Mouse (Mus musculus) intestine, postnatal 0 days (tissue): Measurements from ENCODE around the gene Pou4f2. TPM values are rescaled to one million over a fixed set of nuclear protein-coding genes. Genes with fewer than 3 reads are reported as not detected.

Source experiments
- ATAC-seq: fragments of 200-750 bp; cut with Nextera tagmentation; 2 replicates; pipeline ENCODE4 v1.8.0; 2017; ENCODE audit warnings: mild to moderate bottlenecking, moderate TSS enrichment, moderate library complexity
- H3K27ac ChIP-seq: fragments of 300-500 bp; sonication (generic); 2 replicates; pipeline ENCODE4 v1.5.1; 2014; ENCODE audit warnings: mild to moderate bottlenecking, low read depth, low read length, moderate library complexity
- H3K27me3 ChIP-seq: fragments of 300-500 bp; sonication (generic); replicated peaks from 2 replicates; pipeline ENCODE4 v1.6.1; 2014; ENCODE audit warnings: low read length, mixed read lengths; ENCODE audit not compliant: control insufficient read depth, insufficient read depth
- H3K36me3 ChIP-seq: fragments of 300-500 bp; sonication (generic); 2 replicates; pipeline ENCODE4 v1.6.1; 2014; ENCODE audit warnings: mild to moderate bottlenecking, moderate library complexity; ENCODE audit not compliant: control insufficient read depth, insufficient read depth
- H3K4me1 ChIP-seq: fragments of 300-500 bp; sonication (generic); replicated peaks from 2 replicates; pipeline ENCODE4 v1.6.1; 2014; ENCODE audit warnings: antibody characterized with exemption, low read length, mixed read lengths; ENCODE audit not compliant: control insufficient read depth, insufficient read depth
- H3K4me2 ChIP-seq: fragments of 300-500 bp; sonication (generic); replicated peaks from 2 replicates; pipeline ENCODE4 v1.6.1; 2014; ENCODE audit warnings: low read depth, mild to moderate bottlenecking, moderate library complexity
- H3K4me3 ChIP-seq: fragments of 300-500 bp; sonication (generic); 2 replicates; pipeline ENCODE4 v1.5.1; 2014; ENCODE audit warnings: low read depth, low read length
- H3K9ac ChIP-seq: fragments of 300-500 bp; sonication (generic); 2 replicates; pipeline ENCODE4 v1.6.1; 2014; ENCODE audit warnings: mild to moderate bottlenecking, low read depth, low read length
- H3K9me3 ChIP-seq: fragments of 300-500 bp; sonication (generic); 2 replicates; pipeline ENCODE4 v1.6.1; 2016; ENCODE audit warnings: mixed run types; ENCODE audit not compliant: control insufficient read depth
- CTCF ChIP-seq: sonication (generic); IDR thresholded peaks from 2 replicates; pipeline ENCODE4 v1.5.1; 2016; ENCODE audit warnings: low read depth, mild to moderate bottlenecking, control low read depth, antibody characterized with exemption, moderate library complexity
- WGBS: fragments of 180-500 bp; shearing (Covaris S2); extraction: QIAGEN DNeasy Blood & Tissue Kit; methylation state at CpG from one replicate; pipeline ENCODE4 v1.1.7; 2014; 5-methylcytosine and 5-hydroxymethylcytosine counted together
- polyA plus RNA-seq: library from polyadenylated mRNA; unstranded; fragments of >200 nt; fragmentation: Nextera tagmentation; extraction: Ambion mirVana; gene quantifications from 2 replicates; pipeline ENCODE4 v1.2.1, GENCODE M21; 2015

Gene Pou4f2
- polyA plus RNA-seq, 1 experiment from 2014 or later, result not detected

DNA sequence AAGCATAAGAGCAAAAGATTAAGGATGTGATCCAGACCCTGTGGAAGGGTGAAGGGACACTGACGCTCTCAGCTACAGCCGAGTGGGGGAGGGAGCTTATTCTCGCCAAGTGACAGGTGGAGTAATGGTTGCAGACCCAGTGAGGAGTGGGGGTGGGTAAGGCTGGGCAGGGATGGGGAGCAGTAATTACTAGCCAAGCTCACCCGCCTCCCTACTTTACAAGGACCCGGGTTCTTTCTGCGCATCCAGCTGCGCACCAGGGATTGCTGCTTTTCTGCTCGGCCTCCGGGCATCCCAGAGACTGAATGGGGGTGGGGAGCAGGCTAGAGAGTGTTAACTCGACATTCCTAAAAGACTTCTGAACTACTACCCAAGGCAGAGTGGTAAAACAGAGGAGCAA is 10.0 kb downstream of the Pou4f2 start:
- no peak for TF ChIP-seq CTCF
- no peak overlapping the region for H3K4me3 ChIP-seq
- no peak overlapping the region for H3K4me2 ChIP-seq
- no peaks in the 10 kb centered on the region for H3K36me3 ChIP-seq
- 2% methylated on average over 10 of the region's 10 CpGs for WGBS
- H3K4me1 ChIP-seq, result no peaks in the 10 kb centered on the region
- peaks cover 52% of the 10 kb centered on the region for H3K27me3 ChIP-seq
- no peak for ATAC-seq
- no peak overlapping the region for H3K9ac ChIP-seq
- H3K9me3 ChIP-seq, result no peaks in the 10 kb centered on the region
- H3K27ac ChIP-seq, result no peak overlapping the region

DNA sequence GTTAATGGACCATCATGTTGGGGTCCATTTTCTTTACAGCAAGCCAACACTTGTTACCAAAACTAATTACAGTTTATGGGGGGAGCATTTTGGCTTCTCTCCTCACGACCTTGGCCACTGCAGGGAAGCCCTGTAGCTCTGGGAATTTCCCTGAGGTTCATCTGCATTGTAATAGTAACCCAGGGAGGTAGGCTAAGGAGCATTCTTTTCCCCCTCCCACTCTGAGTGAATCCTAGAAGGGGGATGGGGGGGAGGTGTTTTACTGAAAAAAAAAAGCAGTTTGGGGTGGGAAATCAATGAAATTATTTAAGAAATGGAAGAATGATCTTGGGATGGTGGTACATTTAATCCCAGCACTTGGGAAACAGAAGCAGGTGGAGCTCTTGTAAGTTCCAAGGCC is 12.5 kb downstream of the Pou4f2 start:
- no peak overlapping the region for H3K4me2 ChIP-seq
- no peak for TF ChIP-seq CTCF
- H3K9ac ChIP-seq, result no peak overlapping the region
- H3K4me1 ChIP-seq, result no peaks in the 10 kb centered on the region
- H3K9me3 ChIP-seq, result no peaks in the 10 kb centered on the region
- no peak overlapping the region for H3K4me3 ChIP-seq
- peaks cover 52% of the 10 kb centered on the region for H3K27me3 ChIP-seq
- ATAC-seq, result no peak
- no peaks in the 10 kb centered on the region for H3K36me3 ChIP-seq
- WGBS, result 0% methylated on average over 1 of the region's 1 CpGs
- H3K27ac ChIP-seq, result no peak overlapping the region

DNA sequence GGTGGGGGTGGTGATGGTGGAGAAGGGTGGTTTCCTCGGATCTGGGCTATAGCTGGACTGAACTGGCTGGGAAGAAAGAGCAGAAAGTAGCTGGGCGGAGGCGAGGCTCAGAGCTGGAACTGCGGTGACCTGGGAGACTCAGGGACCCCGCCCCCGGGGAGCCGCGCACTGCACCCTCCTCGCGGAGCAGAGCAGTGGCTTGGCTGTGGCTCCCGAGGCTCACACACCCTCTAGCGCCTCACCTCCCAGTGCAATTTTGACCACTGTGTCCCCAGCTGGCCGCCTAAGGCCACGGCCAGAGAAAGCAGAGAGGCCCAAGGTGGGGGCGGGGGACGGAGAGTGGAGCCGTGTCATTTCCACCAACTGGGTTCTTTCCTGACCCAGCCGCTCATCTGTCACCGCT is 16.3 kb downstream of the Pou4f2 start:
- no peaks in the 10 kb centered on the region for H3K36me3 ChIP-seq
- H3K27me3 ChIP-seq, result peaks cover 28% of the 10 kb centered on the region
- no peak for ATAC-seq
- WGBS, result under 1% methylated on average over 19 of the region's 19 CpGs
- no peak overlapping the region for H3K9ac ChIP-seq
- H3K4me1 ChIP-seq, result no peaks in the 10 kb centered on the region
- no peaks in the 10 kb centered on the region for H3K9me3 ChIP-seq
- TF ChIP-seq CTCF, result peak; percentile 16; the same call in 1 of the 2 replicates
- peak overlapping the region; percentile 30 for H3K4me3 ChIP-seq
- peak overlapping the region; percentile 57 for H3K4me2 ChIP-seq
- no peak overlapping the region for H3K27ac ChIP-seq

DNA sequence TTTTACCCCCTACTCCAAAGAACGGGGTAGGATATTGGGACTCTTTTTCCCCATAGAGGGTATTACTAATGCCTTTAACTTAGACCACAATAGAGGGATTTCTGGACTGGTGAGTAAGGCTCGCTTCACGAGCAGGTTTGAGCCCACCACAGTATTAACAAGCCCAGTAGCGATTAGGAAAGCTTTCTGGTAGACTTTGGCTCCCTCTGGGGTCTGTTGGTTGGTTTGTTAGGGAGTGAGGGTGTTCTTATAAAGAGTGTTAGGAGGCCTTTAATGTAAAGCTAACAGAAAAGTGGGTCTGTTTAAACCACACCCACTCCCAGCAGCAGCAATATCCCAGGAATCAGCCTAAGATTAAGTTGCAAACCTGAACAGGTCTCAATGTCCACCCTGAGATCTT is 17.2 kb downstream of the Pou4f2 start:
- H3K9me3 ChIP-seq, result no peaks in the 10 kb centered on the region
- H3K4me3 ChIP-seq, result no peak overlapping the region
- H3K27me3 ChIP-seq, result peaks cover 23% of the 10 kb centered on the region
- no peak for ATAC-seq
- no peaks in the 10 kb centered on the region for H3K4me1 ChIP-seq
- whole genome bisulfite sequencing, result 29% methylated on average over 4 of the region's 4 CpGs
- no peaks in the 10 kb centered on the region for H3K36me3 ChIP-seq
- H3K4me2 ChIP-seq, result no peak overlapping the region
- TF ChIP-seq CTCF, result no peak
- no peak overlapping the region for H3K9ac ChIP-seq
- H3K27ac ChIP-seq, result no peak overlapping the region

DNA sequence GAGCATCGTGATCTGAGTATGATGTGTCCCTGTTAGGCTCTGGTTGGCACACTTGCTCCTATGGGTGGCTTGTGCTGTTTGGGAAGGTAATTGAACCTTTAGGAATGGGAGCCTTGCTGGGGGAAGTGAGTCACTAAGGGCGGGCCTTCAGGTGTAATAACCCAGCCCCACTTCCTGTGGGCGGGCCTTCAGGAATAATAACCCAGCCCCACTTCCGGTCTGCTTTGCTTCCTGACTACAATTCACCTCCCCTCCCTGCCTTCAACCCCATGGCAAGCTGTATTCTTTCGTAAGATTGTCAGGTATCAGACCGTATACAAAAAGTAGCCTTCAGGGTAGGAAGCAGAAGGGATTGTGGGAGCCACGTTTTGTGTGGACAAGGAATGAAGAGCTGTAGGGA is 45.7 kb downstream of the Pou4f2 start:
- Histone ChIP-seq H3K4me1 (no peaks in the 10 kb centered on the region; the same call in 1 of the 2 replicates), H3K27me3 (no peaks in the 10 kb centered on the region), H3K36me3 (no peaks in the 10 kb centered on the region), H3K4me3 (no peak overlapping the region), H3K4me2 (no peak overlapping the region), H3K27ac (no peak overlapping the region), H3K9ac (no peak overlapping the region), H3K9me3 (no peaks in the 10 kb centered on the region)
- no peak for TF ChIP-seq CTCF
- no peak for ATAC-seq
- 92% methylated on average over 7 of the region's 7 CpGs for WGBS

Other genes with a start within 250 kb of the Pou4f2 start
- gene Ttc29, start 223.3 kb downstream of the Pou4f2 start, polyA plus RNA-seq, result not detected in 2 replicates
- 57.9 and 59.1 TPM in 2 replicates for gene Rbmxl1, start 72.3 kb upstream of the Pou4f2 start, polyA plus RNA-seq
- gene Slc10a7, start 72.7 kb upstream of the Pou4f2 start, polyA plus RNA-seq, result 7.4 and 7.5 TPM in 2 replicates